Mouse (Mus musculus) layer of hippocampus, postnatal 14 days (tissue): Measurements from ENCODE around the gene Casq1. TPM values are rescaled to one million over a fixed set of nuclear protein-coding genes. Genes with fewer than 3 reads are reported as not detected.

Experiments used
- DNase-seq, 2 experiments: peaks; one replicate each; pipeline ENCODE4 v3.0.0; 2021 to 2022; ENCODE audit warnings: low spot score in 2 of 2, mixed read lengths in 1 of 2
- total RNA-seq, 2 experiments: library from RNA; stranded (reverse); gene quantifications; 2 replicates each; pipeline ENCODE4 v1.2.3; 2021

Gene Casq1
- total RNA-seq, 2 experiments from 2014 or later = 1.1 to 1.4 TPM

DNA sequence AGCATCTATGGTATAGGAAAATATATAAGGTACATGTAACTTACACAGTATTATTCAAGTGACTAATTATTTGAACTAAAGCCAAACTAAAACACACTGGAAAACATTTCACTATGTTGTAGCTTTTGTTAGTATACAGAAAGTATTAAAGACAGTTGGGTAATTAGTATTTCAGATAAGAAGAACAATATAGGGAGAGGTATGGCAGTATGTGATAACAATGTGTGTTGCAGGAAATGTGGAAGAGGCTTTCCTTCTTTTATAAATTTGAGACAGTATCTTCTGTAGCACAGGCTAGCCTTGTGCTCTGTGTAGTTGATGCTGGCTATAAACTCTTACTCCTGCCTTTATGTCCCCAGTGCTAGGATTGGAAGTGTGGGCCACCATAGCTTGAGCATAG lies 35.8 kb downstream of the Casq1 start:
- DNase-seq = no peak

DNA sequence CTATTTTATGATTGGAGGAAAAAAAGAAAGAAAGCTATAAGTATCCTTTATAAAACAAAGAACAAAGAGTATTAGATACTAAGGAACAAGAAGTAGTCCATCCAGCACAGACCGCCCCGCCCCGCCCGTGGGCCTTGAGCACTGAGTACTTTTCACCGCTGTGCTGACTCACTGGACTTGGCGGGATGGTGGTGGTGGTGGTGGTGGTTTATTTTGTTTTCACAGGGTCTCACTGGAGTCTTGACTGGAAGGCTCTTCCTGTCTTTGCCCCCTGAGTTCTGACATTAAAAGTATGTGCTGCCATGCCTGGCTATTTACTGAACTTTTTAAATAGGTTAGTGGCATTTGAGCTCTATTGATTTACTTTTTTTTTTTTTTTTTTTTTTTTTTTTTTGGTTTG lies 36.6 kb downstream of the Casq1 start:
- no peak for DNase-seq

DNA sequence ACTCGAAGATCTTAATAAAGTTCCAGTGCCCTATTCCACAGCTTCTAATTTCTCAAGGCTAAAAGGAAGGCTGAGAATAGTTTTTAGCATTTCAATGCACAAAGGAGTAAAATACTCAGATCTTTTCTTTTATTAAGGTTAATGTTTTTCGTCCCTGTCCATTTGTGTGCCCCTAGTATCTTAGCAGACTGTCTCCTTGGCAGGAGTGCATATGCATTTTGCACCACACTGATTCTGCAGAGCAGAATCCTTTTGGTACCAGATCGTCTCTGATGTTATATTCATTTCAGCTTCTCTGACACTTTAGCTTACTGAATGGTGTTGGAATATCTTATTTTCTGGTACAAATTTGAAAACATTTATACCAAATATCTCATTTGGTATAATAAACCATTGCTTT lies 37.9 kb downstream of the Casq1 start:
- no peak for DNase-seq

DNA sequence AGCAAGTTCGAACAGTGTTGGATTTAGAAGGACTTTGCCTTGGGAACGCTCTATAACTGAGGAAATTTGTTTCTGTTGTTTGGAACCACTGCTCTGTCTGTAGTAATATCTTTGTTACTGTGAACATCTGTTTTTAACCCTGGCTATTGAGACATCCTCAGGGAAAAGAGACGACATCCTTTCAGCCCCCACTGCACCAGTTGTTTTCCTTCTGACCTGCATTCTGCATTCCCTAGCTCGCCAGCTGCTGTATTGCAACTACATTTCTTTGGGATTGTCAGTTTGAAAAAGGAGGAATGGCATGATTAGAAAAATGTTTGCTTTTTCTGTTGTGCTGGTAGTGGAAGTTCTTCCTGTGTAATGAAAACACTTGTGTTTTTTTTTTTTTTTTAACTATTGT lies 38.8 kb downstream of the Casq1 start:
- no peak for DNase-seq

DNA sequence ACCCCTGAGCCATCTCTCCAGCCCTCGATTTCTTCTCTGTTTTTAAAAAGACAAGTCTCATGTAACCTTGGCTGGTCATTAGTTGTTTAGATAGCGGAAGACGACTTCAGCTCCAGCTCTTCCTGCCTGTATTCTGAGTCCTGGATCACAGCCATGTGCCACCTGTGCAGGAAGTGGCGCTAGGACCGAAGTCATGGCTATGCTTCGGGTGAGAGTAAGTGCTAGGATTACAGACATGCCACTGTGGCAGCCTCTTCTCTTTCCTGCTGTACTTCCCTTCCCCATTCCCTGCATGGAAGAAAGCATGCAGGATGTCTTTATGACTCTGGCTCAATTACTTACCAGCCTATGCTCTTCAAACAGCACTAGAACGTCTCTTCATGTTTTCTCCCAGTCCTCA lies 40.6 kb downstream of the Casq1 start:
- DNase-seq = no peak

DNA sequence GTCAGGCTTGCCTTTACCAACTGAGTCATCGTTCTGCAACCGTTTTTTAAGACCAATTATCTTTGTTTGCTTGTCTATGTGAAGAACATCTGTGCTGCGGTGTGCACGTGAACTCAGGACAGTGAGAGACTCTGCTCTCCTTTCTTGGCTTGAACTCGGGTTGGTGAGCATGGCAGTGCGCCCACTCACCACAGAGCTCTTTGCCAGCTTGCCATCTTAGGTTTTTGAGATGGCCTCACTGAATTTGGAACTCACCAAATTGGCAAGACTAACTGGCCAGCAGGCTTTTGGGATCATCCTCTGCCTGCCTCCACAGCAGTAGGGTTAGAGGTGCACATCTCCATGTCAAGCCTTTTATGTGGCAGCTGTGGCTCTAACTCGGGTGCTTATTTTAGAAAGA lies 41.9 kb downstream of the Casq1 start:
- no peak for DNase-seq

DNA sequence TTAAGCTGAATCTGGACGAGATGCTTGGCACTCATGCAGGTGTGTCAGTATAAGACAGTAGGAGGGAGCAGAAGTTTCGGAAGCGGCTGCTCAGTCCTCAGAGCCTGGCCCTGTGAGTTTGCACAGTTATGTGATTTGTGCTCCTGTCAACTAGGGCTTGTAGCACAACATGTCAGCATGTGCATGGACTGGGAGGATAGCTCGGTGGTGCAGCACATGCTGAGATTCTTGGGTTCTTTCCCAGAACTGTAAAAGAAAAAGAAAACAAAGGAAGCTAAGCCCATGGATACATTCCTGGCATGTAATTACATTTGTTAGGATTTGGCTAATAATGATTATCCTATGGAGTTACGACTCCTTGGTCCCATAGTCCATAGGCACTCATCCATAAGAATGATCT lies 46.5 kb downstream of the Casq1 start:
- DNase-seq = no peak

DNA sequence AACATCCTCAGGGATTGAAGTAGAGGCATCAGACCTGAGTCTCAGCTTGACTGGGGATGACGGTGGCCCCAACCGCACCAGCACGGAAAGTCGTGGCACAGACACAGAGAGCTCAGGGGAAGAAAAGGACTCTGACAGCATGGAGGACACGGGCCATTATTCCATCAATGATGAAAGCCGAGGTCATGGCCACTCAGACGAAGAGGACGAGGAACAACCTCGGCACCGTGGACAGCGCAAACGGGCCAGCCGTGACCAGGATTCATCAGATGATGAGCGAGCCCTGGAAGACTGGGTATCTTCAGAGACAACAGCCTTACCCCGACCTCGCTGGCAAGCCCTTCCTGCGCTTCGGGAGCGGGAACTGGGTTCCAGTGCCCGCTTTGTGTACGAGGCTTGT lies 47.3 kb downstream of the Casq1 start:
- no peak for DNase-seq

DNA sequence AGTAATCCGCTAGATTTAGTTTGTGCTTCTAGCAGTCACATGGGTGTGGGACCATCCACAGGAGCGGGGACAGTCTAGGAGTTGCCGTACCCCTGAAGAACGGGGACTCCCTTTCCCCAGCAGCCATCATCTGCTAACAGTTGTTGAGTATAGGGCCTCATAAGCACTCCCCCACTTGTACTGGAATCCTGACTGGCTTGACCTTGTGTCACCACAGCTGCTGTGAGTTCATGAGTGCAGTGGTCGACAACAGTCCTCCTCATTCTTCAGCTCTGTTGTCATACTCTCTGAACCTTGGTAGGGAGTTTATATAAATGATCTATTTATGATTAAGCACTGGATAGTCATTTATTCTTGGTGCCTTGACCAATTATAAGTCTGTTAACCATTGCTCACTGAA lies 49.9 kb downstream of the Casq1 start:
- DNase-seq = no peak

DNA sequence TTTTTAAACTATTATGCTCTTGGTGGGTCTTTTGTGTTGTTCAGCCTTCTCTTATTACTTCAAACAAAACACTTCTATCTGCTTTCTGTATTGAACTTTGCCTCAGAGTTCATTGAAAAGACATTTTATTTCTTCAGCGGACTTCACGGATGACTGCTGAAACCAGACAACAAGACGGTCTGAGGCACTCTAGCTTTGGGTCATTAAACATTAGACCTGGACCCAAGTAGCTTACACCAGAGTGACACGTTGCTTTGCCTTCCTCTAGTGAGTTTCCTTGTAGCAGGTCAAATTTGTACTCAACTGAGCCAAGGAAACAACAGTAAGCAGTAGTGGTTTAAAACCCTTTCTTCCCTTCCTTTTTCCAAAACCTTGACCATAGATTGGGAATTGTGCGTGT lies 51.8 kb downstream of the Casq1 start:
- DNase-seq = no peak

DNA sequence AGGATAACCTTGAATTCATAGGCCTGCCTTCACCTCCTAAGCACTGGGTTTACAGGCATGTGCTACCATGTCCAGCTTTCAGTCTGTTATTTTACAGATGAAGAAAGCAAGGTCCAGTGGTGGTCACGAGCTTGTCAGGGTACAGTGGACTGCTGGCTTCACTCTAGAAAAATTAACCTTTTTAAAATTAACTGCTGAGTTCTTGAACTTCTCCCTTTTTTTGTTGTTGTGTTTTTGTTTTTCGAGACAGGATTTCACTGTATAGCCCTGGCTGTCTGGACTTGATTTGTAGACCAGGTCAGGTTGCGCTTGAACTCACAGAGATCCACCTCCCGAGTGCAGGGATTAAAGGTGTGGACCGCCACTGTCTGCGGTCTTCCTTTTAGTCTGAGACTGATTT lies 56.7 kb downstream of the Casq1 start:
- no peak for DNase-seq

DNA sequence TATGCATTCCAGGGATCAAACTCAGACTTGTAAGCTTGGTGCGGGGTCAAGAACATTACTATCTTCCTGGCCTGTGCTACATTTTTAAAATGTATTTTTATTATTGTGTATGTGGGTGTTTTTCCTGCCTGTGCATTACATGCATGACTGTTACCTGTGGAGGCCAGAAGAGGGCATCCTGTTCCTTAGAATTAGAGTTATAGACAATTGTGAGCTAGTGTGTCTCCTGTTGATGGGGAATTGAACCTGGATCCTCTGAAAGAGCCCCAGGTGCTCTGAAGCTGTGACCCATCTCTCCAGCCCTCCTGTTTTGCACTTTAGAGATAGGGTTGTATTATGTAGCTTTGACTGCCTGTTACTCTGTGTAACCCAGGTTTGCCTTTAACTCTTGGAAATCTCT lies 57.7 kb downstream of the Casq1 start:
- DNase-seq = peak in 1 of 2 experiments; percentile 37

DNA sequence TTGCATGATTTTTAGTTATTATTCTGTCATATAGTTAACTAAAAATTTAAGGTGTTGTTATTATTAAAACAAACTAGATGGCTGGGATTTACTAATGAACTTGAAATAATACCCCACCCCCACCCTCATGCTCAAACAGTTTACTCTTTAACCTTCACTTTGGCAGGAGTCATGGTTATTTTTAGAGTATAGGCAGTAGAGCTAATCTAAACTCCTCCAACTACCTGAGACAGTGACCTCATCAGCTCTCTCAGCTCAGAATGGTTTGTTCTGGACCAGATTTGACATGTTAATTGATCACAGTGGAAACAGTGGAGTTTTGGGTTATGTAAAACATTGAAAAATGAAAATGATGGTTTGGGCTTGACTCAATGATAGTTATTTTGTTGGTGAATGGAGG lies 59.2 kb downstream of the Casq1 start:
- DNase-seq = no peak

DNA sequence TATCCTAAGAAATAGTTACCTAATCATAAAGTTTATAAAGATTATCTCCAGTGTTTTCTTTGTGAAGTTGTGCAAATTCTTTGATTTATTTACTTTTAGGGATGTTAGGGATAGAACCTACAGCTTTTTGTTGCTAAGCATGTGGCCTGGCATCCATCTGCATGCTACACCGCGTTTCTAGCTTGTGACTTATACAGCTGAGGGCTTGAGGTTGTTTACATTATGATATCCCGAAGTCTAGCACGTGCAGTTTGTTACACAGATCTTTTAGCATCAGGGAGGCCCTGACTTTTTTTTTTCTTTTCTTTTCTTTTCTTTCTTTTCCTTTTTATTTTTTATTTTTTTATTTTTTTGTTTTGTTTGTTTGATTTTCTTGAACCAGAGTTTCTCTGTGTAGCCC lies 59.7 kb downstream of the Casq1 start:
- no peak for DNase-seq

Other genes with a start within 250 kb of the Casq1 start
- 10 to 100 TPM; 21.9 to 22.4 TPM for gene Vangl2, start 191.4 kb downstream of the Casq1 start, total RNA-seq
- under 1 TPM; 0.85 to 0.91 TPM for gene Nhlh1, start 162.3 kb downstream of the Casq1 start, total RNA-seq
- gene Copa, start 137.3 kb downstream of the Casq1 start, total RNA-seq = 100 to 1,000 TPM; 152 TPM
- 10 to 100 TPM; 71.4 to 73.2 TPM for gene Ncstn, start 137.1 kb downstream of the Casq1 start, total RNA-seq
- gene Pex19, start 93.1 kb downstream of the Casq1 start, total RNA-seq = 100 to 1,000 TPM in 1 of 2 experiments, 10 to 100 TPM in 1; 98.8 to 110 TPM
- 100 to 1,000 TPM in 1 of 2 experiments, 10 to 100 TPM in 1; 97.8 to 104 TPM for gene Dcaf8, start 71.8 kb downstream of the Casq1 start, total RNA-seq
- 100 to 1,000 TPM; 360 to 376 TPM for gene Pea15a, start 13.1 kb downstream of the Casq1 start, total RNA-seq
- not detected for gene Atp1a4, start 38.5 kb upstream of the Casq1 start, total RNA-seq
- 100 to 1,000 TPM; 185 to 195 TPM for gene Igsf8, start 41.8 kb upstream of the Casq1 start, total RNA-seq
- gene Atp1a2, start 78.2 kb upstream of the Casq1 start, total RNA-seq = 100 to 1,000 TPM; 610 to 641 TPM
- gene Kcnj9, start 109.5 kb upstream of the Casq1 start, total RNA-seq = 10 to 100 TPM; 37.4 to 50.1 TPM
- 100 to 1,000 TPM; 101 to 106 TPM for gene Kcnj10, start 121.3 kb upstream of the Casq1 start, total RNA-seq
- 1 to 10 TPM; 8.9 to 9.5 TPM for gene Pigm, start 156.7 kb upstream of the Casq1 start, total RNA-seq